ENCODE assay signal across 1 mouse cellular context in the genomic region with DNA sequence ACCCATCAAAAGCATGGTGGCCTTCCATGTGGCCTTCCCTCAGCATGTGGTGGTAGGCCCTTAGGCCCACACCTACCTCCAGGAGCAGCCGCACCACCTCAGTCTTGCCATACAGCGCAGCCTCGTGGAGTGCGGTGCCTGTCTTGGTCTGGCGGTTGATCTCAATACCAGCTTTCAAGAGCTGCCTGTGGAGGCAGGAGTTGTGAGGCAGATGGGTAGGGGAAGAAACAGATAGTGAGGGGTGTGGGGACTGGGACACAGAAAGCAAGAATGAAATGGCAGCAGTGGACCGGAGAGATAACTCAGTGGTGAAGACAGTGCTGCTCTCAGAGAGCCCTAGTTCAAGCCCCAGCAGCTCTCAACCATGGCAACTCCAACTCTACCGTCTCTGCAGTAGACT.
TF ChIP-seq lines count a peak whose summit lies in the region.

No protein-coding gene starts in this region.

TF ChIP-seq in MEL, 35 proteins besides CTCF, POLR2A, EP300 and RAD21:
- TF ChIP-seq ELF1 (IDR thresholded peaks at IDR 0.05; ENCODE audit: low read depth, low read length) (no peak), MAFK (IDR thresholded peaks at IDR 0.05; ENCODE audit: borderline replicate concordance, low read depth, low read length) (no peak), TCF12 (IDR thresholded peaks at IDR 0.05; ENCODE audit: low read depth, low read length) (0 out of 2 replicates have a peak, but pooled peaks have one; percentile 19), MAZ (IDR thresholded peaks at IDR 0.05; ENCODE audit: low read depth, low read length) (no peak), UBTF (IDR thresholded peaks at IDR 0.05; ENCODE audit: borderline replicate concordance, insufficient read depth, low read depth, low read length) (no peak), GATA1 (IDR thresholded peaks at IDR 0.05; ENCODE audit: low read depth, low read length) (no peak), TAL1 (IDR thresholded peaks at IDR 0.05; ENCODE audit: low read length) (peak; percentile 43), HCFC1 (IDR thresholded peaks at IDR 0.05; ENCODE audit: low read depth, low read length) (no peak), ZKSCAN1 (IDR thresholded peaks at IDR 0.05; ENCODE audit: low read depth, low read length) (no peak), SIN3A (IDR thresholded peaks at IDR 0.05; ENCODE audit: low read length) (no peak), POLR2AphosphoS5 (IDR thresholded peaks at IDR 0.05; ENCODE audit: borderline replicate concordance, low read depth, low read length) (no peak), BHLHE40 (IDR thresholded peaks at IDR 0.05; ENCODE audit: borderline replicate concordance, low read depth, low read length) (no peak), CHD2 (IDR thresholded peaks at IDR 0.05; ENCODE audit: low read length) (no peak), MXI1 (IDR thresholded peaks at IDR 0.05; ENCODE audit: low read depth, low read length) (no peak)
TF ChIP-seq in MEL: peak in this region for 2.
